Mouse (Mus musculus) liver, adult 2 months (tissue): Measurements from ENCODE around the gene Sv2c. TPM values are rescaled to one million over a fixed set of nuclear protein-coding genes. Genes with fewer than 3 reads are reported as not detected.

Experiments
- DNase-seq: peaks from one replicate; pipeline ENCODE4 v3.0.0-alpha.2; 2011; ENCODE audit warnings: low read depth, low spot score; ENCODE audit errors: extremely low read depth
- H3K27ac ChIP-seq: fragments of 200-500 bp; replicated peaks from 2 replicates; pipeline ENCODE4 v1.5.1; 2012; ENCODE audit warnings: low read depth, mild to moderate bottlenecking, control low read depth, inconsistent platforms, low read length; ENCODE audit not compliant: insufficient read depth
- H3K27me3 ChIP-seq: fragments of 200-500 bp; 2 replicates; pipeline ENCODE4 v1.6.1; 2012; ENCODE audit warnings: mild to moderate bottlenecking, moderate library complexity, low read length, inconsistent platforms; ENCODE audit not compliant: control insufficient read depth, insufficient read depth
- H3K36me3 ChIP-seq: fragments of 200-500 bp; 2 replicates; pipeline ENCODE4 v1.6.1; 2012; ENCODE audit warnings: low read length, inconsistent platforms; ENCODE audit not compliant: control insufficient read depth, insufficient read depth
- H3K4me1 ChIP-seq: fragments of 200-500 bp; 2 replicates; pipeline ENCODE4 v1.6.1; 2011; ENCODE audit warnings: low read length; ENCODE audit not compliant: control insufficient read depth, insufficient read depth
- H3K4me3 ChIP-seq: fragments of 200-500 bp; 2 replicates; pipeline ENCODE4 v1.5.1; 2011; ENCODE audit warnings: low read depth, mild to moderate bottlenecking, control low read depth, low read length, moderate library complexity; ENCODE audit not compliant: insufficient read depth
- H3K79me2 ChIP-seq: fragments of 200-500 bp; 2 replicates; pipeline ENCODE4 v1.6.1; 2012; ENCODE audit warnings: inconsistent platforms, mild to moderate bottlenecking, low read length, moderate library complexity; ENCODE audit not compliant: control insufficient read depth, insufficient read depth
- H3K9ac ChIP-seq: fragments of 200-500 bp; 2 replicates; pipeline ENCODE4 v1.6.1; 2012; ENCODE audit warnings: low read depth, mild to moderate bottlenecking, control low read depth, inconsistent platforms, low read length
- CTCF ChIP-seq: fragments of 200-500 bp; IDR thresholded peaks from 2 replicates; pipeline ENCODE4 v1.5.1; 2011; ENCODE audit warnings: low read depth, low read length, control low read depth
- POLR2A ChIP-seq: fragments of 200-500 bp; IDR thresholded peaks from 2 replicates; pipeline ENCODE4 v1.6.1; 2011; ENCODE audit warnings: low read length, control low read depth; ENCODE audit not compliant: insufficient read depth; ENCODE audit errors: extremely low read depth
- WGBS: fragments of 180-500 bp; shearing (Covaris S2); methylation state at CpG from one replicate; pipeline ENCODE4 v1.1.7; 2018; 5-methylcytosine and 5-hydroxymethylcytosine counted together
- polyA plus RNA-seq: library from polyadenylated mRNA; depleted of rRNA; stranded (reverse); fragments of >200 nt; gene quantifications from 2 replicates; pipeline ENCODE4 v1.2.3, GENCODE M21; 2012; rRNA removed
- total RNA-seq: library from RNA; depleted of rRNA; stranded (reverse); fragments of >200 nt; gene quantifications from 2 replicates; pipeline ENCODE4 v1.2.3, GENCODE M21; 2014; rRNA removed

Gene Sv2c
- total and polyA plus RNA-seq, 2 experiments, result 0.09 to 0.13 TPM

DNA sequence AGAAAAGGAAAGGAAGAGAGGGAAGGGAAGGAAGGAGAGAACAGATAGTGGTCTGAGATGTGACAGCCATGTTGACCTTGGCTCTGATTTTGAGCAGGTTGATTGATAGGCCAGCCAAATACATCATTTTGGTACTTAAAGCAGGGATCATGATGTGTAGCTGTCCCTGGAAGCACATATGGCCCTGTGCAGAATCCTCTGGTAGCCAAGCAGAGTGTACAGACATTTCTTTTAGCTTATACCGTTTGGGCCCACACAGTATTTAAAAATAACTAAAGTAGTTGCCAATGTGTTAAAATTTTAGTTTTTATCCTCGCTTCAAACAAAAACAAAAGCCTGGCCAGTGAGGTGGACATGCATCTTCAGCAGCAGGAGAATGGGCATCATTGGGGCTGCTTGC, 223.1 kb downstream of the Sv2c start:
- H3K9ac ChIP-seq, result no peak overlapping the region
- H3K27me3 ChIP-seq, result no peaks in the 10 kb centered on the region
- DNase-seq, result no peak
- H3K4me3 ChIP-seq, result no peak overlapping the region
- H3K36me3 ChIP-seq, result no peaks in the 10 kb centered on the region
- 90% methylated on average over 2 of the region's 2 CpGs for WGBS
- no peaks in the 10 kb centered on the region; the same call in 1 of the 2 replicates for H3K4me1 ChIP-seq
- TF ChIP-seq CTCF (no peak), POLR2A (no peak)
- H3K27ac ChIP-seq, result no peak overlapping the region
- H3K79me2 ChIP-seq, result no peaks in the 10 kb centered on the region

Other genes starting within 250 kb of the Sv2c start
- gene Iqgap2, start 240.7 kb downstream of the Sv2c start, total RNA-seq, result 156 and 189 TPM in 2 replicates
- gene Iqgap2, start 240.7 kb downstream of the Sv2c start, polyA plus RNA-seq, result 21.4 and 31.5 TPM in 2 replicates
- gene Gm20075, start 51.2 kb downstream of the Sv2c start, total RNA-seq, result 0.94 and 1.4 TPM in 2 replicates
- 1.0 TPM in 1 of 2 replicates, not detected in the other for gene Gm20075, start 51.2 kb downstream of the Sv2c start, polyA plus RNA-seq
- gene Gm17190, start 50.5 kb downstream of the Sv2c start, total RNA-seq, result not detected in 2 replicates
- gene Gm17190, start 50.5 kb downstream of the Sv2c start, polyA plus RNA-seq, result not detected in 2 replicates